21 mouse cellular contexts compared by ENCODE assay signal in genomic region chr1:88588747-88589146, GRCm38 (mm10).
DNase-seq lines count a peak whose midpoint lies in the region; TF ChIP-seq lines count a peak whose summit lies in the region.
"Had no signal": no experiment of that assay in that cellular context is flagged by ENCODE, and none has a peak within 500 bp of the region (broad histone marks: within the 10 kb centered on the region; RNA-seq: fewer than 3 reads in every experiment).

No protein-coding gene starts in this region.

- H3K79me2 ChIP-seq in macrophage (ENCODE audit: inconsistent target): no peaks in the 10 kb centered on the region

- H3K36me3 ChIP-seq in spleen, adult 2 months (ENCODE audit: control insufficient read depth, insufficient read depth, low read length): no peaks in the 10 kb centered on the region
- H3K36me3 ChIP-seq in macrophage (ENCODE audit: inconsistent target): no peaks in the 10 kb centered on the region
- H3K36me3 ChIP-seq: embryonic facial prominence, embryonic 13.5 days; forebrain, embryonic 12.5 days; heart, embryonic 12.5 days; hindbrain, embryonic 12.5 days; intestine, embryonic 15.5 days had no signal

- TF ChIP-seq POLR2A in spleen, adult 2 months (IDR thresholded peaks at IDR 0.05; ENCODE audit: low read depth, low read length): no peak
- TF ChIP-seq POLR2A in bone marrow macrophage, adult 2 months (IDR thresholded peaks at IDR 0.05; ENCODE audit: borderline replicate concordance, low read depth, low read length): no peak

- 11% methylated on average over 1 of the region's 1 CpGs for whole genome bisulfite sequencing in spleen, adult 2 months
- no CpG with 5 or more reads among the region's 1 CpGs for WGBS in macrophage (ENCODE audit: missing documents)

- H3K4me3 ChIP-seq in spleen, adult 2 months (ENCODE audit: extremely low read depth, insufficient read depth, insufficient read length): no peak overlapping the region
- H3K4me3 ChIP-seq in bone marrow macrophage, adult 2 months (ENCODE audit: insufficient read depth, low read length): no peak overlapping the region
- no peak overlapping the region for H3K4me3 ChIP-seq in macrophage (ENCODE audit: inconsistent target)
- H3K4me3 ChIP-seq: embryonic facial prominence, embryonic 13.5 days; forebrain, embryonic 12.5 days; gastrocnemius, adult 2 months; heart, embryonic 12.5 days; hindbrain, embryonic 12.5 days; intestine, embryonic 15.5 days had no signal

- DNase-seq in spleen, adult 2 months (ENCODE audit: low read depth in 1 of 2, low spot score in 2 of 2): no peak
- no peak for DNase-seq in spleen, postnatal 14 days (ENCODE audit: low spot score in 2 of 2)
- no peak for DNase-seq in right cerebral cortex, postnatal 25 days
- no peak for DNase-seq in frontal cortex, postnatal 36 days (ENCODE audit: low spot score in 2 of 2)
- no peak for DNase-seq in layer of hippocampus, adult 9-10 months (ENCODE audit: low spot score)
- DNase-seq: adrenal gland, adult 8-10 months; adrenal gland, postnatal 36 days; B cell, adult 2 months; cerebellum, adult 11-12 months; cerebellum, adult 9-10 months; cerebellum, postnatal 25 days; gastrocnemius, adult 2 months; gastrocnemius, postnatal 25 days; heart, postnatal 36 days had no signal

- no peak for TF ChIP-seq CTCF in spleen, adult 2 months (IDR thresholded peaks at IDR 0.05; ENCODE audit: extremely low read depth, insufficient read depth, insufficient read length, insufficient replicate concordance)
- no peak for TF ChIP-seq CTCF in bone marrow macrophage, adult 2 months (IDR thresholded peaks at IDR 0.05; ENCODE audit: low read depth, low read length)

- peaks cover 18% of the 10 kb centered on the region; the same call in 1 of the 2 replicates for H3K4me1 ChIP-seq in spleen, adult 2 months (ENCODE audit: control insufficient read depth, insufficient read depth, insufficient read length)
- H3K4me1 ChIP-seq in bone marrow macrophage, adult 2 months (ENCODE audit: control insufficient read depth, insufficient read depth, low read length): peaks cover 49% of the 10 kb centered on the region
- H3K4me1 ChIP-seq: embryonic facial prominence, embryonic 13.5 days; hindbrain, embryonic 12.5 days had no signal

- no peaks in the 10 kb centered on the region for H3K27me3 ChIP-seq in spleen, adult 2 months (ENCODE audit: control insufficient read depth, insufficient read depth, low read length)
- H3K27me3 ChIP-seq: embryonic facial prominence, embryonic 13.5 days; forebrain, embryonic 12.5 days; heart, embryonic 12.5 days; hindbrain, embryonic 12.5 days; intestine, embryonic 15.5 days had no signal

- H3K27ac ChIP-seq in spleen, adult 2 months (ENCODE audit: insufficient read depth, low read length): peak overlapping the region; percentile 25; the same call in 1 of the 2 replicates
- H3K27ac ChIP-seq in bone marrow macrophage, adult 2 months (ENCODE audit: insufficient read depth, low read depth, low read length): peak overlapping the region; percentile 98
- H3K27ac ChIP-seq in macrophage: peak overlapping the region; percentile 94
- H3K27ac ChIP-seq: embryonic facial prominence, embryonic 13.5 days; forebrain, embryonic 12.5 days; gastrocnemius, adult 2 months; hindbrain, embryonic 12.5 days; intestine, embryonic 15.5 days had no signal

Comparison
In these comparisons a context has a peak if more than half of its experiments do, and no peak if none do; other contexts are left out.
1. H3K27ac ChIP-seq: peak in every context shown above with its lines; median percentile 98 in bone marrow macrophage, adult 2 months; 94 in macrophage; 25 in spleen, adult 2 months.